Mouse (Mus musculus) cerebellum, adult 2 months (tissue): Measurements from ENCODE around the gene Bdh2.

Experiments
- CTCF ChIP-seq: fragments of 200-500 bp; IDR thresholded peaks from 2 replicates; pipeline ENCODE4 v1.5.1; 2011; ENCODE audit warnings: low read depth, mild to moderate bottlenecking, control low read depth, low read length, moderate library complexity, borderline replicate concordance; ENCODE audit not compliant: insufficient read depth
- POLR2A ChIP-seq: fragments of 200-500 bp; IDR thresholded peaks from 2 replicates; pipeline ENCODE4 v1.6.1; 2011; ENCODE audit warnings: low read length, control low read depth, borderline replicate concordance; ENCODE audit not compliant: insufficient read depth

- TF ChIP-seq CTCF: no peak
- TF ChIP-seq POLR2A: no peak
Observed at GRCm38 (mm10) chr3:135246828-135247227, 34.2 kb upstream of the Bdh2 start.
